Mouse (Mus musculus) small intestine, adult 2 months (tissue): ENCODE measurements around the gene Nrn1l. TPM values are rescaled to one million over a fixed set of nuclear protein-coding genes. Genes with fewer than 3 reads are reported as not detected.
A peak's percentile ranks its signal among the peaks of the same experiment; 100 is the strongest.

Source experiments
- H3K27ac ChIP-seq: fragments of 200-500 bp; 2 replicates; pipeline ENCODE4 v1.5.1; 2012; ENCODE audit warnings: low read depth, low read length, control low read depth, inconsistent platforms; ENCODE audit not compliant: insufficient read depth
- H3K27me3 ChIP-seq: fragments of 200-500 bp; 2 replicates; pipeline ENCODE4 v1.6.1; 2012; ENCODE audit warnings: mild to moderate bottlenecking, moderate library complexity, low read length, inconsistent platforms; ENCODE audit not compliant: control insufficient read depth, insufficient read depth
- H3K36me3 ChIP-seq: fragments of 200-500 bp; 2 replicates; pipeline ENCODE4 v1.6.1; 2012; ENCODE audit warnings: mild to moderate bottlenecking, low read length, control low read depth, inconsistent platforms; ENCODE audit not compliant: control insufficient read depth, insufficient read depth
- H3K4me1 ChIP-seq: fragments of 200-500 bp; 2 replicates; pipeline ENCODE4 v1.6.1; 2012; ENCODE audit warnings: low read length, inconsistent platforms, mixed read lengths; ENCODE audit not compliant: control insufficient read depth, insufficient read depth, insufficient read length
- H3K4me3 ChIP-seq: fragments of 200-500 bp; 2 replicates; pipeline ENCODE4 v1.5.1; 2012; ENCODE audit warnings: low read depth, mild to moderate bottlenecking, control low read depth, inconsistent platforms, low read length, moderate library complexity
- CTCF ChIP-seq: fragments of 200-500 bp; IDR thresholded peaks from 2 replicates; pipeline ENCODE4 v1.5.1; 2012; ENCODE audit warnings: low read depth, mild to moderate bottlenecking, control low read depth, inconsistent platforms, low read length, moderate library complexity, mixed read lengths; ENCODE audit not compliant: insufficient replicate concordance, insufficient read length; ENCODE audit errors: extremely low read depth
- POLR2A ChIP-seq: fragments of 200-500 bp; IDR thresholded peaks from 2 replicates; pipeline ENCODE4 v1.6.1; 2012; ENCODE audit warnings: low read depth, mild to moderate bottlenecking, control low read depth, inconsistent platforms, low read length, moderate library complexity
- WGBS: fragments of 180-500 bp; shearing (Covaris S2); methylation state at CpG from one replicate; pipeline ENCODE4 v1.1.7; 2018; 5-methylcytosine and 5-hydroxymethylcytosine counted together
- polyA plus RNA-seq: library from polyadenylated mRNA; depleted of rRNA; stranded (reverse); fragments of >200 nt; gene quantifications from 2 replicates; pipeline ENCODE4 v1.2.3, GENCODE M21; 2012

The Nrn1l gene
- polyA plus RNA-seq, 1 experiment: 3.9 TPM

DNA sequence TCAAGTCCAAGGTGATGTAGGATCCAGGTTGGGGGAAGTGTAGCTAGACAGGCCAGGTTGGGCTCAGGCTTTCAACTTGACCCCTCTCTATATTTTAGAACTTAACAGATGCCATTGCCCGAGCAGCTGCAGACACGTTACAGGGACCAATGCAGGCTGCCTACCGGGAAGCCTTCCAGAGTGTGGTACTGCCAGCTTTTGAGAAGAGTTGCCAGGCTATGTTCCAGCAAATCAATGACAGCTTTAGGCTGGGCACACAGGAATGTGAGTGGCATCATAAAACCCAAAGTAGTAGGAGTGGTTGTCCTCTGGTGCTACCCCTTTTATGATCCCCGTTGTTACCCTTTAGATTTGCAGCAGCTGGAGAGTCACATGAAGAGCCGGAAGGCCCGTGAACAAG is 2.5 kb upstream of the Nrn1l start:
- 73% methylated on average over 6 of the region's 6 CpGs for WGBS
- Histone ChIP-seq H3K36me3 (peaks cover 60% of the 10 kb centered on the region), H3K4me3 (no peak overlapping the region), H3K27me3 (no peaks in the 10 kb centered on the region), H3K27ac (no peak overlapping the region), H3K4me1 (no peaks in the 10 kb centered on the region)
- TF ChIP-seq POLR2A (no peak), CTCF (no peak)

DNA sequence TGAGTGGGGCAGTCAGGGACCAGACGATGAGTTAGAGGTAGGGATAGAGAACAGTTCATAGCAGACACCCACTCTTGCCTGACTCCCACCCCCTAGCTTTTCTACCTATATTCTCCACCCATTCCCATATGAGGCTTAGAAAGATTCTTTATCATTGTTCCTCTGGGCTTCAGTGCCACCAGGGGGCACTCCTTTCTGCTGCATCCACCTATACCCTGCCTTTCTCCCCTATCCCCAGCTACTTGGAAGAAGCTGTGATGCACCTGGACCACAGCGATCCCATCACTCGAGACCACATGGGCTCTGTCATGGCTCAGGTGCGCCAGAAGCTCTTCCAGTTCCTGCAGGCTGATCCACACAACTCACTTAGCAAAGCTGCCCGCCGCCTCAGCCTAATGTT is 935 bp upstream of the Nrn1l start:
- Histone ChIP-seq H3K36me3 (peaks cover 45% of the 10 kb centered on the region), H3K27me3 (no peaks in the 10 kb centered on the region), H3K4me3 (no peak overlapping the region), H3K27ac (no peak overlapping the region), H3K4me1 (no peaks in the 10 kb centered on the region)
- 86% methylated on average over 6 of the region's 6 CpGs for whole genome bisulfite sequencing
- TF ChIP-seq POLR2A: no peak
- TF ChIP-seq CTCF: peak; percentile 47; the same call in 1 of the 2 replicates

DNA sequence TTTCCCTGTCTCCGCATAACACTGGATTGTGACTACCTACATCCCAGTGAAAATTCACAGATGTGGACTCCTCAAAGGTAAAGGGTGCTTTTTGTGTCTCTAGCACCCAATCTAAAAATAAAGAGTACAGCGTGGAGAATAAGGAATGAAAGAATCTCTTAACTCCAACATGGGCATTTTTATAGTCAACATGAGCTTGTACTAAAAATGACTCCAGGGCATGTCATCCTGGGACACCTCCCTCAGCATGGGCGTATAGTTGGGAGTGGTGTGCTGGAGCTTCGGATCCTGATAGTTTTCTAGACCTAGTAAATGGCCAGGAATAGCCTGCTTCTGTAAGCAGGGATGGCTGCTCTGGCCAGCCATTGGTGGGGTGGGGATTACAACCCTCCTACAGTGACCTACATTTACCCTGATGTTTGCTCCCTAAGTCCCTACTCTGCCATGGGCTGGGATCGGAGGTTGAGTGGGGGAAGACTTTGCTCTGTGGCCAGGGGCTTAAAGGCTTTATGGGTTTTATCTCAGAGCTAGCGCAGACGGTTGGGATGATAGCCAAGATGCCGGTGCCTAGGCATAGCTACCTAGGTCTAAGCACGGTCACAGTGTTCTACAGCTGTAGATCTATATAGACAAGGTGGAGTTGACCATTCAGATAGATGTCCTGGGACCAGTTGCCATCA is 4.6 kb downstream of the Nrn1l start:
- Histone ChIP-seq H3K36me3 (no peaks in the 10 kb centered on the region), H3K27me3 (no peaks in the 10 kb centered on the region), H3K4me3 (no peak overlapping the region), H3K4me1 (no peaks in the 10 kb centered on the region), H3K27ac (no peak overlapping the region)
- 47% methylated on average over 9 of the region's 9 CpGs for WGBS
- TF ChIP-seq POLR2A (no peak), CTCF (no peak)

DNA sequence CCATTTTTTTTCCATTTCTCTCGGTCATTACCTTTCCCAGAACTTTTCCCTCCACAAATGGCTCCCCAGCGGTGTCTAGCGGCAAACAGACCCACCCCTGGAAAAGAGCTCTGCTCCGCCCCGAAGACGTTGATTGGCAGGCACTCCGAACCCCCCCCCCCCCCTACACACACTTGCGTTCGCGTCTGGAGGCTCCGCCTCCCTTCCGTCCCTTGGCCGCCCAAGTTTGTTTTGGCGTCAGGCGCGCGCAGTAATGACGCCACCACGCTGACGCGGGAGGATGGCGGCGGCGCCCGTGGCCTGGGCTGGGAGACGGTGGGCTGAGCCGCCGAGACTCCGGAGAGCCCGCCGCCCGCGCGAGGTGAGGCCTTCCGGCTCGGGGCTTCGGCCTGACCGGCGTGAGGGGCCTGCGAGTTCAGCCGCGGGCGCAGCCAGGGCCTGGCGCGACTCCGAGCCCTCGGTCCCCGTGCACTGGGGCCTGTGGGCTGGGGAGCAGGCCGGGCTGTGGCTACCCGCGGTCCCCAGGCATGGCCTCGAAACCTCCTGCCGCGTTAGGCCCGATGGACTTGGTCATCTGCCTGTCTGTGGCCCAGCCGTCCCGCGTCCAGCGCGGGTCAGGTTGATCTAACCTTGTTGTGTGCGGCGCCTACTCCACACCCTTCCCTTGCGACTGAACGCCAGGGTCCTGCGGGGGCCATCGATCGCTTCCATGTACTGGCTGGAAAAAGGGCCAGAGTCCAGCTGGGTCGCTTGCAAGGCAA is 7.0 kb downstream of the Nrn1l start, which contains the start of gene Pskh1:
Pskh1 (plus strand) TSS at position 262 of the 761 bp plus-strand sequence.
- Histone ChIP-seq H3K27me3 (no peaks in the 10 kb centered on the region), H3K27ac (peak within 1 kb of the TSS; percentile 34), H3K36me3 (peaks cover 2% of the 10 kb centered on the region; the same call in 1 of the 2 replicates), H3K4me1 (no peaks in the 10 kb centered on the region), H3K4me3 (peak within 1 kb of the TSS; percentile 94)
- WGBS: under 1% methylated on average over 68 of the region's 68 CpGs
- TF ChIP-seq POLR2A (peak; percentile 70), CTCF (no peak)

DNA sequence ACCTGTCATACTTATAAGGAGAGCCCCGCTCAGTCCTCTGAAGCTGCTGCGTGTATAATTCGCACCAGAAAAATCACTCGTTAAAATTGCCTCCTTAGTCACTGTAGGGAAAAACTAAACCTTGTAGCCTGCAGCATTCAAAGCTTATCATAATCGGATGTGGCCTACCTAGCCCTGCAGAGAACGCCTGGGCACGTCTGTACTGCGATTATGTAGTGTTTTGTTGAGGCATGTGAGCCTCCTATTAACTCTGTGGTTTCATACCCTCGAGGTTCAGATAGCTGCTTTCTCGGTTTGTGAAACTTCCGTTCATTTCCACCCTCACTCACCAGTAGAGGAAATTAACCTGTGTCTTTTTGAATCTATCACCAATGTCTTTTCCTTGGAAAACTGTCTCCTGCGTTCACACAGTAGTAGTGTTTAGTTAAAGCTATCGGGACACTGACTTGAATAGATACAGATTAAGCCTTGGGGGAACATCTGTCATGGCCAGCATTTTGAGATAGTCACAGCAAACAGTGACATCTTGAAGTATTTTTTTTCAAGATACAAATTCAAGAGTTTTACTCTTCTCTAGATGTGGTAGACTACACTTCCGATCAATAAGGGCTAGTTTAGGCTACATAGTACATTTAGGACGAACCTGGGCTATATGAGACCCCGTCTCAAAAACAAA is 7.7 kb downstream of the Nrn1l start:
- 21% methylated on average over 16 of the region's 16 CpGs for WGBS
- peak overlapping the region; percentile 34; the same call in 1 of the 2 replicates for H3K27ac ChIP-seq
- H3K4me3 ChIP-seq: peak overlapping the region; percentile 94
- H3K4me1 ChIP-seq: no peaks in the 10 kb centered on the region
- TF ChIP-seq POLR2A (no peak), CTCF (no peak)
- H3K36me3 ChIP-seq: peaks cover 2% of the 10 kb centered on the region; the same call in 1 of the 2 replicates
- no peaks in the 10 kb centered on the region for H3K27me3 ChIP-seq

DNA sequence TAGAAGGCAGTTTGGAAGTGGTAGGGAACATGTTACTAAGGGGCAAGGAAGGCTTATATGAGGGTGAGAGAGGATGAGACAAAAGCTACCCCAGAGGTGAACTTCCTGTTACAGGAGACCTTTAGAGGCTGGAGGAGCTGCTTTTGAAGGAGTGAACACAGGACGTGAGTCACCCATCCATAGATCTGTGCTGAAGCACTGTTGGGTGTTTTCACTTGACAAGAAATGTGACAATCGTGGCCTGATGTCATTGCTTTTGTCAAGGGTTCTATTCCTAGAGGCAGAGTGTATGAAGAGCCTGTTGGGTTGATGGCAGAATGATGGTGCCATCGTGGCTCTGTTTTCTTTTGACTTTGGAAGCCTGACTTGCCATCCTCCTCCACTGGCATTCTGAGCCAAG is 26.0 kb downstream of the Nrn1l start:
- no peak overlapping the region for H3K4me3 ChIP-seq
- no peak for TF ChIP-seq CTCF
- no peak for TF ChIP-seq POLR2A
- 0 out of 2 replicates have a peak, but pooled peaks cover 3% of the 10 kb centered on the region for H3K36me3 ChIP-seq
- no peak overlapping the region for H3K27ac ChIP-seq
- WGBS: 83% methylated on average over 3 of the region's 3 CpGs
- H3K4me1 ChIP-seq: no peaks in the 10 kb centered on the region
- H3K27me3 ChIP-seq: no peaks in the 10 kb centered on the region

DNA sequence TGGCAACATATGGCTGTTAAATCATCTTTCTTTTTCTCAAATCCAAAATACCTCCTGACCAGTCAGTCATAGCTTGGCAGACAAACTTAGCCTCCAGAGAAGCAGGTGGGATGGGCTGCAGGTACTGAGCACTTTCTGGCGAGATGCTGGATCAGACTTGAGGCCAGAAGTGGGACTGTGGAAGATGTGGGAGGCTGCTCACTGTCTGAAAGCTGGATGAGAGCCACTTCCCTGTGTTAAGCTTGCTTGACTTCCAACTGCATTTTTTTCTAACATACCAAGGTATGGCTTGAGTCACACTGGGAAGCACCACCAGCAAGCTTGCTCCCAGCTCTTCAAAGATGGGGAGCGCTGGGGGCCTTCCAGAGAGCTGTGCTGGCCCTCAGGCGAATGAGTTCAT is 31.8 kb downstream of the Nrn1l start:
- H3K27ac ChIP-seq: no peak overlapping the region
- no peak for TF ChIP-seq POLR2A
- no peak for TF ChIP-seq CTCF
- no peaks in the 10 kb centered on the region; the same call in 1 of the 2 replicates for H3K27me3 ChIP-seq
- 88% methylated on average over 3 of the region's 3 CpGs for WGBS
- H3K4me3 ChIP-seq: no peak overlapping the region
- H3K4me1 ChIP-seq: no peaks in the 10 kb centered on the region
- H3K36me3 ChIP-seq: peaks cover 3% of the 10 kb centered on the region; the same call in 1 of the 2 replicates
